Mouse (Mus musculus): ENCODE results near the gene Tmem254c. TPM values are rescaled to one million over a fixed set of nuclear protein-coding genes. Genes with fewer than 3 reads are reported as not detected.
"Not testable (repeated sequence)": the region's sequence is repeated elsewhere in the genome, so short reads cannot be mapped to it uniquely, and the experiment has no call there.

Tmem254c gene
- total RNA-seq (2021) = 10 to 100 TPM; 34.3 to 34.5 TPM

DNA sequence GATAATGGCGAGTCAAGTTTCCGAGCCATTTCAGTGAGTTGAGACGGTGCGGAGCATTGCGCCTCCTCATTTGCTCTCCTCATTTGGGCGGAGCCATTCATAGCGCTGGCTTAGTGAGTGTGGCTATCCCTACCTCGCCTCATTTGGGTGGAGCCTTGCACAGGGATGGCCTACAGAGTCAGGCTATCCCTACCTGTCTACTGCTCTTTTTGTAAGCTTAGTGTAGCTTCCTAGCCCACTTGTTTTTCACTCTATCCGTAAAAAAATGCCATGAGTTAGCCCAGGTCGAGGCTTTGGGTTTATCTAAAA lies at the start of gene Tmem254c:
Tmem254c (minus strand) TSS at position 31 of the 309 bp plus-strand sequence.
- not testable (repeated sequence) for DNase-seq (ENCODE audit: extremely low spot score in 1 of 2, low spot score in 1 of 2)

DNA sequence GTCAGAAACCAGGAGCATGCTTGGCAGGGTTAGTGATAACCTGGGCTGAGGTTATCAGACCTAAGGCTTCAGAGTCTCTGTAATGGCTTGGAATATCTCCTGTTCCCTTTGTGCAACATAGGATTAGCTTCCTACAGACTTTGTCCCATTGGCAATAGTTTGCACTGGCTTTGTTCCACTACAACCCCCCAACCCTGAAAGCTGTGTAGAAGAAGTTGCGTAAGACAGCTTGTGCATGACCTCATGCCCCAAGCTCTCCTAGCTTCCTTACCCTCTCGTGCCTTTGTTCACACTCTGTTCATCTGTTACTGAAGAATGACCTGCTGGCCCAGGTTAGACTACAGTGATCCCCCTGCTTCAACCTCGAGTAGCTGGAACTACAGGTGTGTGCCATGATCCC lies 30.5 kb upstream of the Tmem254c start:
- not testable (repeated sequence) for DNase-seq (ENCODE audit: extremely low spot score in 1 of 2, low spot score in 1 of 2)

DNA sequence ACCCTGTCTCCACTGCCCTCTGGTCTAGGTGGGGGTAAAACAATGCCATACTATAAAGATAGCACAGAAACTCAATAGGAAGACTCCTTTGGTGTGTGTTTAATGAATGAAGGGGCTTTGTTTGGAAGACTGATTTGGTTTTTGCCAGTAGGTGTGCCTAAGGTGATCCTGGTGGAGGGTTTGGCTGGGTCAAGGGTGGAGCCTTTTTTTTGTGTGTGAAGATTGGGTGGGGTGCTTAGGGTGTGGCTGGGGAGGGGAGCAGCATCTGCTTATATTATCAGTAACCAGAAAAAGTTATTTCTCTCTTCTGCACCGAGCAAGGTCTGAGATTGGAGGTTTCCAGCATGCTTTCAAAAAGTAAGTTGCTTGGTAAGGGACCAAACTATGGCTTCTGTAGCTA lies 14.8 kb upstream of the Tmem254c start, which contains the start of gene Cphx3:
Cphx3 (plus strand) TSS at position 301 of the 400 bp plus-strand sequence.
- not testable (repeated sequence) for DNase-seq (ENCODE audit: extremely low spot score in 1 of 2, low spot score in 1 of 2)

DNA sequence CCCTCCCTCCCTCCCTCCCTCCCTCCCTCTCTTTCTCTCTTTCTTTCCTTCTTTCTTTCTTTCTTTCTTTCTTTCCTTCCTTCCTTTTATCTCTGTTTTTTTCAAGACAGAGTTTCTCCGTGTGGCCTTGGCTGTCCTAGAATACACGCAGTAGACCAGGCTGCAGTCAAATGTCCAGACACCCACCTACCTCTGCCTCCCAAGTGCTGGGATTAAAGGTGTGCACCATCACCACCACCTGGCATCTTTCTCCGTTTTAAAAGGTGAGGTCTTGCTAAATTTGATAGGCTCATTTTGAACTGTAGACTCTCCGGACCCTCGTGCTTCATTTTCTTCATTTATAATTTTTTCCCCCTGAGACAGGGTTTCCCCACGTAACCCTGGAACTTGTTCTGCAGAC lies 14.1 kb upstream of the Tmem254c start, which contains the start of gene Cphx2:
Cphx2 (plus strand) TSS at position 301 of the 400 bp plus-strand sequence.
- DNase-seq (ENCODE audit: extremely low spot score in 1 of 2, low spot score in 1 of 2) = not testable (repeated sequence)

DNA sequence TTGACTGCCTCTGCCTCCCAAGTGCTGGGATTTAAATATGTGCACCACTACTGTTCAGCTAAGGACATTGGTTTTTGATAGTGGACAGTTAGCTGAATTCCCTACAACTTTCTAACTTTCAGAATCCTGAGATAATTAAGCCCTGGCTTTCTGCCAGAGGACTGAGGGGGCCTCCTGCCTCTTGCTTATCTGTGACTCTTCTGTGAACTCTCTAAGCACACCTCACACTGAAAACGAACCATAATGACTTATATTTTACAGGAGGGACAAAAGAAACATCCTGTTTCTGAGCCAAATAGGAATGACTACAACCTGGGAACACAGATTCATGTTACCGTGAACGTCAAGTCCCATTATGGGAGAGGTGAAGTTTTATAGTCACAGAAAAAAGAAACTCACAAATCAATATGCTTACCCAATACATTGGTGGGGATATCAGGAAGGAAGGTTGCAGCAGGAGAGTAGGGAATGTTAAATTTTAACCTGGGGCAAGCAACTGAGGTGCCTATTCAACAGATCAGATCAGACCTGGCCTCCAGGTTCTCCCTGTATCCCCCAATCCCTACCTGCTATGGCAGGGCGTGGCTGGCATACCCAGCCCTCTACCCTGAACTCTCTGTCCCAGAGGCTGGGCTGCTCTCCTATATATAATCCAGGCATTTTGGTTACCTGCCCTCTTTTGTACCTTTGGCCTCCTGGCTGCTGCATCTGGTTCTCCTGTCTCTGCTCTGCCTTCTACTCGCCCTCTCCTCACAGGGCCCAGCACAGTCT lies 9.7 kb upstream of the Tmem254c start:
- not testable (repeated sequence) for DNase-seq (ENCODE audit: extremely low spot score in 1 of 2, low spot score in 1 of 2)

DNA sequence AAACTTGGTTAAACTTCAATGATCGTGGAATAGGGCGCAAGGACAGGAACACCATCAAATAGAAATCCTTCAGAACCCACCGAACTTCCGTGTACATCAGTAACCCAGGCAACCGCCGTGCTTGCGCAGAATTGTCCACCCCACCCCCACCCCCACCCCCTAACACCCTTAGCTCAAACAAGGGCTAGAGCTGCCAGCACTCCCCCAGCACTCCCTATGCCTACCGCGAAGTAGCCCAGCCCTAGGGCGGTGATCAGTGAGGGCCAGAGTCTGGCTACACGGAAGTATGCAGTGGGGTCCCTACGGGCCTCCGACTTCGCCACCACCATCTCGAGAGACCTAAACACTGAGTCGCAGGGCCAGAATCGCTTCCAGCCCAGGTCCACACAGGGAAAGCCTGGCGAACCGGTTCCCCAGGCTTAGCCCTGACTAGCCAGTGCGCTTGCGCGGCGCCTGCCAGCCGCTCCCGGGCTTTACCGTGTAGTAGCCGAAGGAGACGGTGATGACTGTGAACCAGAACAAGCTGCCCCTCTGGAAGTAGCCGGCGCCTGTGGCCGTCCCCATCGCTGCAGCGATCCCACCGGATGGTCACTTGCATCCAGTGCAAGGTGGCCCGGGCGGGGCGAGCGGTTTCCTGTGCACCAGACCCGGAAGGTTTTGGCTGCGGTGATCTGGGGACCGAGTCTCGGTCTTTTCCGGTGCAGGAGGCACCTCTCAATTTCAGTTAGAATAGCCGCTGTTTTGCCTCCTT lies 406 bp downstream of the Tmem254c start:
- DNase-seq (ENCODE audit: extremely low spot score in 1 of 2, low spot score in 1 of 2) = not testable (repeated sequence)

DNA sequence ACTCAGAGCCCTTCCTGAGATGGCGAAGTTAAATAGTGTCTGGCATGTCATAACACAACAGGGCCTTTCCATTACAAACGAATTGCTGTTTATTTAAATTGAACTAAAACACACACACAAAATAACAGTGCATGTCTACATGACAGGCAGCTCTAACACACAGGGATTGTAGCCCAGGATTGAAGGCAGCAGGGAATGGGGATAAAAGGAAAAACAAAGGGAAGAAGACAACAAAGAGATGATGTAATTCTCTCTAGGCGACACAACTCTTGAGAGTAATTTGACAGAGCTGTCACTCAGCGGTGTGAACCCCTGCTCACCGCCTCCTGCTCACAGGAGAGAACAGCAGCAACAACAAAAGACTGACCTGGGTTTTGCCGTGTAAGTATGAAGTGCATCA lies 7.8 kb downstream of the Tmem254c start:
- not testable (repeated sequence) for DNase-seq (ENCODE audit: extremely low spot score in 1 of 2, low spot score in 1 of 2)

DNA sequence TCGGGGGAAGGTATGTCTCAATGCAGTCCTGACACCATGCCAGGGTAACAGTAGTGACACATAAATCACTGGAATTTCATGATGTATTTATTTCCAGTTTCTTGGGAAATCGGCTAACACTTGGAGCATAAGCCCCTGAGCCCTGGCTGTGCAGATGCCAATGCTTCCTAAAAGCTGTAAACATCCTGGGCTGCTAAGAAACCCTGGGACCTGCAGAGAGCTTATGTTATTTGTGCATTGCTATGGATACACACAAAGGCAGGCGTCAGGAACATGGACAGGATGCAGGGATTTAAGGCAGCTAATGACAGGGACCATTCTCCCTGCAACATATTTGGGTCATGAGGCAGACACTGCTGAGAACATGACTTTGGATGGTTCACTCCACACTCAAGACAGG lies 9.0 kb downstream of the Tmem254c start:
- not testable (repeated sequence) for DNase-seq (ENCODE audit: extremely low spot score in 1 of 2, low spot score in 1 of 2)

DNA sequence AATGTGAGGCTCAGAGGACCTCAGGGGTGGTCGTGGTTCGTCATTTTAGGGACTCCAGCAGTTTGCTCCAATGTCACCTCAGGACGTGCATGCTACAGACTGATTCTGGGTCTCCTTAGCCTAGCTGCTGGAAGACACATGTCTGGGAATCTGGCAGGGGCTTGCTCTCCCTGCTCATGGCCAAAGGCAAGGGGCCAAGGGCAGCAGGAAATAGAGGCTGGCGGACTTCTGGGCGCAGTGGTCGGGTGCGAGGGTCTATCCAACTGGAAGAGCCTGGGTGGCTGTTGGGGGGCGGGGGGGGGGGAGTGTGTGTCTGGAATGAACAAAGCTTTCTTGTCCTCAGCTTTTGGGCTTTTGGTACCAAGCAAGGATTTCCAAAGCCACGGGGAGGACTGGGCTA lies 18.4 kb downstream of the Tmem254c start:
- not testable (repeated sequence) for DNase-seq (ENCODE audit: extremely low spot score in 1 of 2, low spot score in 1 of 2)

DNA sequence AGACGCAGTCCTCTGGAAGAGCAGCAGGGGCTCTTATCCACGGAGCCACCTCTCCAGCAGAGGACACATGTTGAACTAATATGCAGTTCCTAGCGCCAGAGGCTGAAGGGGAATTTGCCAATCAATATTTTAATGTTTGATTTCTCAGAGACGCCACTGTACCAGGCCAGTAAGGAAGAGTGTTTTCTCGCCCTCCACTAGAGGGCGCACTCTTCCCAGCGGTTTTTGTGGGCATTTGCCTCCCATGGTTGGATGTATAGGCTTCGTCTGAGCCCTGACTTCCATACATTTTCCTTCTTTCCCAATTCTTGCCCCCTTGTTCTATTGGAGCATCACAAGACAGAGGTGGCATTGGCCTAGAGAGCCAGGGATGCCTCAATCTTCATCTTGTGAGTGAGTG lies 20.1 kb downstream of the Tmem254c start:
- DNase-seq (ENCODE audit: extremely low spot score in 1 of 2, low spot score in 1 of 2) = not testable (repeated sequence)

DNA sequence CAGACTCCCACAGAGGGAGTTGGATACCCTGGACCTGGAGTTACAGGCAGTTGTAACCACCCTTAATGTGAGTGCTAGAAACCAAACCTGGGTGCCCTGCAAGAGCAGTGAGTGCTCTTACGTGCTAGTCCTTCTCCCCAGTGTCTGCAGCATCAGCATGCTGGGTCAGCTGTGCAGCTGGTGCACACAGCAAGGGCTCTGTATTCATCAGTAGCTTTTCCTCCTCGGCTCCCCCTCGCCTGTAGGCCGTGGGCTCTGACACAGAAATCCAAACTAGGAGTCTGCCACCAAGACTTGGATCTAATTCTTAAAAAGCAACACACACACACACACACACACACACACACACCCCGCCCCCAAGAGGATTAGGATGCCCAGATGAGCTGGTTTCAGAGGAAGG lies 22.1 kb downstream of the Tmem254c start:
- DNase-seq (ENCODE audit: extremely low spot score in 1 of 2, low spot score in 1 of 2) = not testable (repeated sequence)

DNA sequence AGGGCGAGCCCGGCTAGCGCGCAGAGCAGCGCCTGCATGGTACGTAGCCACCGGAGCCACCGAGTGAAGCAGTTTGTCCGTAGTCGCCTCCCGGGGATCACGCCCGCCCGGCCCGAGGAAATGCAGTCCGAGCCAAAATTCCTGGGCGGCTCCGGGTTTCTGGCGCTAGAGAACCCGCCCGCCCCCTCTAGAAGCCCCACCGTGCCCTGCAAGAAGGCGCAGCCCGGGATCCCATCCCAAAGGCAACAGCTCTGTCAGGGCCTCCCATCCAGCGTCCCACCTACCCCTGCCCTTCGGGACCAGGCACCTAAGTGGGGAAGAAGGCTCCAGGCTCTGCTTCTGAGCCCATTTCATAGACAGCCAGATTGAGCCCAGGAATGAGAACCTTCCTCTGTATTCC lies 24.5 kb downstream of the Tmem254c start, which contains the start of gene Gm9780:
Gm9780 (minus strand) TSS at position 101 of the 400 bp plus-strand sequence.
- DNase-seq (ENCODE audit: extremely low spot score in 1 of 2, low spot score in 1 of 2) = not testable (repeated sequence)

DNA sequence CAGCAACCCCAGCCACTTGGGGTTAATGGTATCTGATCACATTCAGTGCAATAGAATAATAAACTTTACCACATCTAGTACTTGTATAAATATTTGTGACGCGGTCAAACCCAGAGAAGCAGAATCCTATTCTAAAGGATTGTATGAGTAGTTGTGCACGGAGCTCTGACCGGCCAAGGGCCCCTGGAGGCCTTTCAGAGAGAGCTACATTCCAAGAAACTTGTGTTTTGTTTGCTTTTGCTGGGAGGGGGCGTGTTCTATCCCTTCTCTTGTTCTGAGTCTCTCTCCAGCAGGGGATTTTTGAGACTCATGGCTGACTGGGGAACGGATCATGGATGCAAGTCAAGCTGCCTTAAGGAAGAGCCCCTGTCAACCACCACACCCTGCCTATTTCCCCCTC lies 31.7 kb downstream of the Tmem254c start:
- DNase-seq (ENCODE audit: extremely low spot score in 1 of 2, low spot score in 1 of 2) = not testable (repeated sequence)

DNA sequence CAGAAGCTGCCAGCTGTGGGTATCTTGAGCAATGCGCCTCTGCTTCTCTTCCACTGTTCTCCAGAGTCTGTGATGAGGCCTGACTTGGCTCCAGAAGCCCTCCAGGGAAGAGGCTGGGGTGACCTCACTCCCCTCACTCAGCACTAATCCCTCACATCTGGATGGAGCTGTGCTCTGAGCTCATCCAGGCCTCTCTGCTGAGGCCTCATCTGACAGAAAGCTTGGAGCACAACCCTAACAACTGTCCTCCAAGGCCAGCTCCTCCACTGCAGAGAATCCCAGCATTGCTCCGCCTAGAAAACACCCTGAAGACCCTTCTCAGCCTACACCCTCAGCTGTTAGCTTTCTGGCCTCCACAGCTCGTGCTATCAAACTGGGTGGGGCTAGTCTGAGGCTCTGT lies 32.8 kb downstream of the Tmem254c start:
- DNase-seq (ENCODE audit: extremely low spot score in 1 of 2, low spot score in 1 of 2) = not testable (repeated sequence)

DNA sequence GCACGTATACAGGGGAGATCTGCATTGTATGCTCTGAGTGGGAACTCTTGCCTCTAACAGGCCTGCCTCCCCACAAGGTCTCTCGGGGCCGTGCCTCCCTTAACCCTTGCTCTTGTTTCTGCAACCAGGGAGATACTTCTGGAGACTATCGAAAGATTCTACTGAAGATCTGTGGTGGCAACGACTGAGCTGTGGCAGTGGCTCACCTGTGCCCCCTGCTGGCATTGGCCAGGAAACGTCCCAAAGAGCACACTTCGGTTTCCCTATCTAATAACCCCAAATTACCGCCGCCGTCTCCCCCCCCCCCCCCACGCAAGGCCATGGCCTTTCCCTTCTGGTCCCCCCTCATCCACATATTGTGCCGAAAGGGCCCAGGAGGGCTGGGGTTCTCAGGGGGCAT lies 41.5 kb downstream of the Tmem254c start:
- DNase-seq (ENCODE audit: extremely low spot score in 1 of 2, low spot score in 1 of 2) = not testable (repeated sequence)

DNA sequence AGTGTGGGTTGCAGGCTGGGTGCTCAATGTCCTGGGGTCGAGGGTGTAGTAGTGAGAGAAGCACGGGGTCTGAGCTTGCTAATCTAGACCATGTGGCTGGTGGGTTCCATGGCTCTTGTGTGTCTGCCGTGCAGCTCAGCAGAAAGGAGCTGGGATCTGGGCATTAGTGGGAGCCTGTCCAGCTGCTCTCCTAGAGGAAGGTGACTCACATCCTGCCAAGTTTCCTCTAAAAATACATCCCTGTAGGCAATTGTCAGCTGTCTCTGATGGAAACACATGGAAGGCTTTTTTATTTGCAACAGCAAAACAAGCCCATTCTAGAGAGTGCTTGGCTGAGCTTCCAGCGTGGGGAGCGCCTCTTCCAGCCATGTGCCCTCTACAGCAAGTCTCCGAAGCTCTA lies 44.3 kb downstream of the Tmem254c start:
- DNase-seq (ENCODE audit: extremely low spot score in 1 of 2, low spot score in 1 of 2) = not testable (repeated sequence)

DNA sequence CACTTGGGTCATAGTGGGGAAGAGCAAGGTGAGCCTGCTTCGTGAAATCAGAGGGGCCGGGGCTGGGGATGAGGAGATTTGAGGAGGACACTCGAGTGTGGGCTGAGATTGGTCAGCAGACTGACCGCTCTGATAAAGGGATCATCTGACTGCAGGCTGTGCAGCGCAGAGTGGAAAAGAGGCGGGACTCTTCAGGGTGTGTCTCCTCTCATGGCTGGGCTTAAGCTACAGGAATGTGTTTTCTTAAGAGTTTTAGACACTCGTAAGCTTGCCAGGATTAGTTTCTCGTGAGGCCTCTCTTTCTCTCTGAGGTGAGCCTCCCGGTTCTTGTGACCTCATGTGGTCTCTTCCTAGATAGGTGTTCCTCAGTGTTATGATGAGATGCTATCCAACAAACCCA lies 45.6 kb downstream of the Tmem254c start:
- not testable (repeated sequence) for DNase-seq (ENCODE audit: extremely low spot score in 1 of 2, low spot score in 1 of 2)

DNA sequence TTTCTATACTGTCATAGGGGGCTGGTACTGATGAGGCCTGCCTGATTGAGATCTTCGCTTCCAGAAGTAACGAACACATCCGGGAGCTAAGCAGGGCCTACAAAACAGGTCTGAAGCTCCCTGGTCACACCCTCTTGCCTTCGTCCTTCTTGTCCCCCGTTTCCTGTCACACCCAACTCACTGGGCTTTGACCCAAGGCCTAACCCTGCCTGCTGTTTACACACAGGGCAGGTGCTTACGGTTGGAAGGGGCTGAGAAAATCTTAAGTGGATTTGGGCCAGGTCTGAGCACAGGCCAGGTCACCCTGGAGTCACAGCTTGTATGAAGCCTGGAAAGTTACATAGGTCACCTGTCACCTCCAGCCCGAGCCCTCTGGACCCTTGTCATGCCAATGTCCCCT lies 50.7 kb downstream of the Tmem254c start:
- DNase-seq (ENCODE audit: extremely low spot score in 1 of 2, low spot score in 1 of 2) = not testable (repeated sequence)

Measured in layer of hippocampus, postnatal 25 days (tissue).